Mouse (Mus musculus) intestine, embryonic 14.5 days (tissue): ENCODE measurements at regions not wholly inside any gene's neighbourhood (a gene's known extent, or its start where the extent isn't known, plus 50 kb on each side); places are given as distances from the start of the nearest gene placed in this dataset.

Source experiments
- ATAC-seq: fragments of 200-750 bp; cut with Nextera tagmentation; replicated peaks from 2 replicates; pipeline ENCODE4 v1.8.0; 2017; ENCODE audit warnings: low read depth, moderate number of reproducible peaks, moderate TSS enrichment, moderate library complexity; ENCODE audit not compliant: low FRiP score, low TSS enrichment
- DNase-seq: peaks from one replicate; pipeline ENCODE4 v3.0.0-alpha.2; 2018; ENCODE audit warnings: low spot score
- H3K27ac ChIP-seq: fragments of 300-500 bp; sonication (generic); 2 replicates; pipeline ENCODE4 v1.5.1; 2014; ENCODE audit warnings: low read depth, mild to moderate bottlenecking, control low read depth
- H3K27me3 ChIP-seq: fragments of 300-500 bp; sonication (generic); replicated peaks from 2 replicates; pipeline ENCODE4 v1.6.1; 2014; ENCODE audit warnings: low read length, control low read depth; ENCODE audit not compliant: control insufficient read depth, insufficient read depth
- H3K36me3 ChIP-seq: fragments of 300-500 bp; sonication (generic); 2 replicates; pipeline ENCODE4 v1.6.1; 2014; ENCODE audit warnings: low read length, control low read depth; ENCODE audit not compliant: control insufficient read depth, insufficient read depth
- H3K4me1 ChIP-seq: fragments of 300-500 bp; sonication (generic); replicated peaks from 2 replicates; pipeline ENCODE4 v1.6.1; 2014; ENCODE audit warnings: low read length, control low read depth, mixed read lengths; ENCODE audit not compliant: control insufficient read depth, insufficient read depth
- H3K4me2 ChIP-seq: fragments of 300-500 bp; sonication (generic); 2 replicates; pipeline ENCODE4 v1.6.1; 2014; ENCODE audit warnings: low read length
- H3K4me3 ChIP-seq: fragments of 300-500 bp; sonication (generic); 2 replicates; pipeline ENCODE4 v1.5.1; 2014; ENCODE audit warnings: low read depth, low read length, control low read depth, mixed read lengths
- H3K9ac ChIP-seq: fragments of 300-500 bp; sonication (generic); 2 replicates; pipeline ENCODE4 v1.6.1; 2014; ENCODE audit warnings: mild to moderate bottlenecking, low read length
- H3K9me3 ChIP-seq: fragments of 300-500 bp; sonication (generic); 2 replicates; pipeline ENCODE4 v1.6.1; 2016; ENCODE audit warnings: low read length, control low read depth; ENCODE audit not compliant: control insufficient read depth
- WGBS: fragments of 180-500 bp; shearing (Covaris S2); extraction: QIAGEN DNeasy Blood & Tissue Kit; methylation state at CpG from one replicate; pipeline ENCODE4 v1.1.7; 2014; 5-methylcytosine and 5-hydroxymethylcytosine counted together

DNA sequence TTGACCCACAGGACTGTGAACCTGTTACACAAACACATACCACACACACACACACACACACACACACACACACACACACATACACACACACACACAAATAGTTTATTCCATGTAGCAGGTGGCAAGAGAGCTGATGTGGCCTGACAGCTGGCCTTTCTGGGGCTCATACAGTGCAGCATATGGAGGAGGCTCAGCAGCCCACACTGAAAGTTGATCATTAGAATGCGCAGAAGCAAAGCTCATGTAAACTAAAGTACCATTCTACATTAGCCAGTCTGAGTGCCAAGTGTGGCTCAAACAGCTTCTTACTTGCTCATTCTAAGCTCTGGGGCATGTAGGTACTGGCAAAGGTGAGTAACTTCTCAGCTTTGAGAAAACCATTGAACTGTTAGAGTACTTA lies 170.2 kb upstream of the Tent5a start:
- ATAC-seq, result no peak
- no peak overlapping the region for H3K4me3 ChIP-seq
- 84% methylated on average over 1 of the region's 1 CpGs for WGBS

GRCm38 (mm10) chr9:85496506-85497239 lies 169.5 kb upstream of the Tent5a start:
- 71% methylated on average over 8 of the region's 8 CpGs for WGBS
- Histone ChIP-seq H3K4me3 (no peak overlapping the region), H3K9me3 (no peaks in the 10 kb centered on the region), H3K4me2 (no peak overlapping the region), H3K36me3 (no peaks in the 10 kb centered on the region), H3K9ac (no peak overlapping the region), H3K27me3 (no peaks in the 10 kb centered on the region), H3K4me1 (no peaks in the 10 kb centered on the region), H3K27ac (no peak overlapping the region)
- ATAC-seq (no peak), DNase-seq (no peak)

More for the DNA sequence above, 170.2 kb upstream of the Tent5a start:
- Histone ChIP-seq H3K9ac (no peak overlapping the region), H3K27me3 (no peaks in the 10 kb centered on the region), H3K4me2 (no peak overlapping the region), H3K4me1 (no peaks in the 10 kb centered on the region), H3K27ac (no peak overlapping the region), H3K36me3 (no peaks in the 10 kb centered on the region), H3K9me3 (no peaks in the 10 kb centered on the region)
- no peak for DNase-seq

DNA sequence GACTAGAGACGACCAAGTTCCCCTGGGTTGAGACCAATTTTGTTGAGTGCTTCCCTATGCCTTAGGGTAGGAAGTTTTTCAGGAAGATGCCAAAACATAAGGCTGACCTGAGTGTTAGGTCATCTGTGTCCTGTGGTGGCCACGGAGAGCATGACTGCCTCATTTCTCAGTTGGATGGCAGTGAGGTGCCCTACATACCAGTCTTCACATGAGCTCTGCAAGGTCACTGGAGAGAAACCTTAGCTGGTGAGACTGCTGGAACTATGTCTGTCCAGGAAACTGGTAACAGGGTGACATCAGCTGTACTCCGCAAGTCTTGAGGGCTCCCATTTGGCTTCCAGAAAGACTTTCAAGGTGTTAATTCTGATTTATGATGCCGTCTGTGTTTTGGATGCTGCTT lies 167.9 kb upstream of the Tent5a start:
- no peak overlapping the region for H3K27ac ChIP-seq
- ATAC-seq, result no peak
- WGBS, result 77% methylated on average over 4 of the region's 4 CpGs

GRCm38 (mm10) chr9:85493760-85494159 lies 166.6 kb upstream of the Tent5a start:
- no peak for ATAC-seq
- no peak overlapping the region for H3K4me3 ChIP-seq
- 73% methylated on average over 4 of the region's 4 CpGs for WGBS
- no peaks in the 10 kb centered on the region for H3K27me3 ChIP-seq
- H3K36me3 ChIP-seq, result no peaks in the 10 kb centered on the region
- H3K27ac ChIP-seq, result no peak overlapping the region
- DNase-seq, result no peak
- H3K4me1 ChIP-seq, result no peaks in the 10 kb centered on the region
- no peaks in the 10 kb centered on the region for H3K9me3 ChIP-seq
- no peak overlapping the region for H3K9ac ChIP-seq
- H3K4me2 ChIP-seq, result no peak overlapping the region

More for the DNA sequence above, 167.9 kb upstream of the Tent5a start:
- H3K9me3 ChIP-seq, result no peaks in the 10 kb centered on the region
- no peak overlapping the region for H3K4me2 ChIP-seq
- no peak for DNase-seq
- H3K36me3 ChIP-seq, result no peaks in the 10 kb centered on the region
- H3K27me3 ChIP-seq, result no peaks in the 10 kb centered on the region
- no peaks in the 10 kb centered on the region for H3K4me1 ChIP-seq
- no peak overlapping the region for H3K4me3 ChIP-seq
- H3K9ac ChIP-seq, result no peak overlapping the region

GRCm38 (mm10) chr9:85490367-85490766 lies 163.2 kb upstream of the Tent5a start:
- no peak for DNase-seq
- no peak overlapping the region for H3K4me3 ChIP-seq
- ATAC-seq, result peak; percentile 84
- H3K27me3 ChIP-seq, result no peaks in the 10 kb centered on the region
- H3K4me2 ChIP-seq, result no peak overlapping the region
- no peak overlapping the region for H3K9ac ChIP-seq
- 70% methylated on average over 3 of the region's 3 CpGs for WGBS
- H3K9me3 ChIP-seq, result no peaks in the 10 kb centered on the region
- no peaks in the 10 kb centered on the region for H3K36me3 ChIP-seq
- no peak overlapping the region for H3K27ac ChIP-seq
- H3K4me1 ChIP-seq, result no peaks in the 10 kb centered on the region

DNA sequence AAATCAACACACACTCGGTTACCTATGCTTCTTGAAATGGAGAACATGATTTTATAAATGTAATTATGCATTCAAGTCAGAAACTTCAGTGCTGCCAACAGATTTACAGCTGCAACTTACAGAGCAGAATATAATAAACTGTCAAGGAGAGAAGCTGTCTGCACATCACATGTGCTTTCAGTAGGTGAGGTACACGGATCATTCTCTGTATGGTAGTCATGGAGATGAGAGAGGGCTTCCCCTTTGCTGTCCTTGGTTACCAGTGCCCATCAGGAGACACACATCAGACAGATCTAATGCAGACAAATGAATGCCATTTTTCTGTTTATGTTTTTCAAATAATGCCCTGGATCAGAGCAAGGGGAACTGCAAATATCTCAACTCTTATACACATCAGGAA lies 160.8 kb upstream of the Tent5a start:
- H3K9me3 ChIP-seq, result no peaks in the 10 kb centered on the region

GRCm38 (mm10) chr9:85487052-85487668 lies 160.0 kb upstream of the Tent5a start:
- H3K9me3 ChIP-seq, result no peaks in the 10 kb centered on the region
- H3K27ac ChIP-seq, result no peak overlapping the region
- no peak overlapping the region for H3K4me2 ChIP-seq
- H3K9ac ChIP-seq, result no peak overlapping the region
- ATAC-seq (no peak), DNase-seq (no peak)
- H3K4me1 ChIP-seq, result no peaks in the 10 kb centered on the region
- no peak overlapping the region for H3K4me3 ChIP-seq
- H3K27me3 ChIP-seq, result no peaks in the 10 kb centered on the region
- H3K36me3 ChIP-seq, result no peaks in the 10 kb centered on the region
- 32% methylated on average over 3 of the region's 3 CpGs for WGBS

More for the DNA sequence above, 160.8 kb upstream of the Tent5a start:
- ATAC-seq (no peak), DNase-seq (no peak)
- H3K36me3 ChIP-seq, result no peaks in the 10 kb centered on the region
- no peaks in the 10 kb centered on the region for H3K27me3 ChIP-seq
- H3K4me1 ChIP-seq, result no peaks in the 10 kb centered on the region
- H3K4me3 ChIP-seq, result no peak overlapping the region
- WGBS, result 50% methylated on average over 2 of the region's 2 CpGs
- H3K4me2 ChIP-seq, result no peak overlapping the region
- H3K9ac ChIP-seq, result no peak overlapping the region
- H3K27ac ChIP-seq, result no peak overlapping the region

DNA sequence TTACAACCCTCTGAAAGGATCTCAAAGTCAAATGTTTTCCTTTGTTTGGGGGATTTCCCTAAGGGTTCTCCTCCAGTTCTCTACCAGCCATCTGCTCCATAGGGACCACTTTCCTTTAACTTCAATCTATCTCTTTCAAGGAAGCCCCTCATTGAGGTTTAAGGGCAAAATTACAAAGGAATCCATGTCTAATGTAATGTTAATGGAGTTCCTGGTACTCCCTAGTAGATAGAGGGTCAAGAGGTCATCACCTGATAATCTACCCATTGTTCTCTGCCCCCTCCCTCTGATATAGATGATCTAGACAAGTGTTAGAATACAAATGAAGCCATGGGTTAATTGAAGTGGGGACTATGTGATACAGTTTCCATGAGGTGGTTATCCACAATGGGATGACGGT lies 158.6 kb upstream of the Tent5a start:
- ATAC-seq (no peak), DNase-seq (no peak)
- H3K4me2 ChIP-seq, result no peak overlapping the region
- H3K9me3 ChIP-seq, result no peaks in the 10 kb centered on the region
- no peak overlapping the region for H3K9ac ChIP-seq
- H3K27ac ChIP-seq, result no peak overlapping the region
- H3K4me1 ChIP-seq, result no peaks in the 10 kb centered on the region
- no peaks in the 10 kb centered on the region for H3K36me3 ChIP-seq
- no peaks in the 10 kb centered on the region for H3K27me3 ChIP-seq
- no peak overlapping the region for H3K4me3 ChIP-seq
- WGBS, result 86% methylated on average over 1 of the region's 1 CpGs

- Histone ChIP-seq H3K27ac (no peak overlapping the region), H3K9me3 (no peaks in the 10 kb centered on the region), H3K4me1 (no peaks in the 10 kb centered on the region), H3K27me3 (no peaks in the 10 kb centered on the region), H3K4me2 (no peak overlapping the region), H3K4me3 (no peak overlapping the region), H3K36me3 (no peaks in the 10 kb centered on the region), H3K9ac (no peak overlapping the region)
- WGBS, result 93% methylated on average over 4 of the region's 4 CpGs
- ATAC-seq (no peak), DNase-seq (no peak)
Measured at GRCm38 (mm10) chr9:85483248-85483647, 156.1 kb upstream of the Tent5a start.
